In genomic region chr17:31235915-31236314, GRCm38 (mm10) we compare ENCODE assay signal across 28 mouse cellular contexts. TPM values are rescaled to one million over a fixed set of nuclear protein-coding genes. Genes with fewer than 3 reads are reported as not detected.
DNase-seq lines count a peak whose midpoint lies in the region; ATAC-seq and TF ChIP-seq lines count a peak whose summit lies in the region.
"Had no signal": no experiment of that assay in that cellular context is flagged by ENCODE, and none has a peak within 500 bp of the region (broad histone marks: within the 10 kb centered on the region; RNA-seq: fewer than 3 reads in every experiment).

No protein-coding gene starts in this region.

- no peak for DNase-seq in gastrocnemius, adult 2 months
- DNase-seq in gastrocnemius, postnatal 25 days: no peak
- DNase-seq in kidney, postnatal 0 days (ENCODE audit: low spot score): no peak
- DNase-seq in kidney, postnatal 14 days: no peak
- no peak for DNase-seq in midbrain, postnatal 0 days (ENCODE audit: low spot score)
- DNase-seq in midbrain, embryonic 10.5 days (ENCODE audit: low spot score): no peak
- DNase-seq: cerebellum, adult 2 months; gastrocnemius, postnatal 36 days; heart, postnatal 14 days; kidney, adult 11 months; kidney, postnatal 25 days; layer of hippocampus, adult 9-11 months; left cerebral cortex, postnatal 4 days; liver, embryonic 13.5 days; lung, postnatal 10 days; right cerebral cortex, postnatal 14 days had no signal

- no peaks in the 10 kb centered on the region for H3K36me3 ChIP-seq in kidney, postnatal 0 days (ENCODE audit: insufficient read depth, low read length)
- H3K36me3 ChIP-seq in midbrain, postnatal 0 days (ENCODE audit: insufficient read depth, low read length): no peaks in the 10 kb centered on the region
- no peaks in the 10 kb centered on the region for H3K36me3 ChIP-seq in midbrain, embryonic 10.5 days
- H3K36me3 ChIP-seq in forebrain, embryonic 13.5 days (ENCODE audit: poor library complexity, severe bottlenecking): no peaks in the 10 kb centered on the region
- H3K36me3 ChIP-seq: embryonic facial prominence, embryonic 10.5 days; forebrain, embryonic 12.5 days; heart, embryonic 10.5 days; hindbrain, embryonic 15.5 days; midbrain, embryonic 15.5 days; neural tube, embryonic 15.5 days; stomach, embryonic 15.5 days had no signal

- WGBS in kidney, postnatal 0 days: 96% methylated on average over 1 of the region's 1 CpGs
- WGBS in midbrain, postnatal 0 days: 92% methylated on average over 1 of the region's 1 CpGs
- 90% methylated on average over 1 of the region's 1 CpGs for WGBS in midbrain, embryonic 10.5 days
- WGBS in forebrain, embryonic 13.5 days: 100% methylated on average over 1 of the region's 1 CpGs

- 0 out of 2 replicates have a peak, but pooled peaks have one; percentile 6 for TF ChIP-seq CTCF in gastrocnemius, adult 2 months (IDR thresholded peaks at IDR 0.05)
- peak; percentile 33; the same call in 1 of the 2 replicates for TF ChIP-seq CTCF in kidney, postnatal 0 days (IDR thresholded peaks at IDR 0.05; ENCODE audit: low read depth)
- TF ChIP-seq CTCF in midbrain, postnatal 0 days (IDR thresholded peaks at IDR 0.05): peak; percentile 15; the same call in 1 of the 2 replicates

- no peaks in the 10 kb centered on the region for H3K9me3 ChIP-seq in kidney, postnatal 0 days (replicated peaks; ENCODE audit: low read length)
- no peaks in the 10 kb centered on the region for H3K9me3 ChIP-seq in midbrain, postnatal 0 days (ENCODE audit: low read length)
- H3K9me3 ChIP-seq in midbrain, embryonic 10.5 days (replicated peaks): no peaks in the 10 kb centered on the region
- H3K9me3 ChIP-seq in forebrain, embryonic 13.5 days (replicated peaks): no peaks in the 10 kb centered on the region
- H3K9me3 ChIP-seq: embryonic facial prominence, embryonic 10.5 days; forebrain, embryonic 12.5 days; heart, embryonic 10.5 days; hindbrain, embryonic 15.5 days; liver, embryonic 13.5 days; midbrain, embryonic 15.5 days; neural tube, embryonic 15.5 days; stomach, embryonic 15.5 days had no signal

- no peak overlapping the region for H3K4me2 ChIP-seq in kidney, postnatal 0 days (ENCODE audit: low read length)
- H3K4me2 ChIP-seq in midbrain, postnatal 0 days (ENCODE audit: low read depth, low read length, poor library complexity, severe bottlenecking): no peak overlapping the region
- no peak overlapping the region for H3K4me2 ChIP-seq in forebrain, embryonic 13.5 days
- H3K4me2 ChIP-seq: forebrain, embryonic 12.5 days; hindbrain, embryonic 15.5 days; liver, embryonic 13.5 days; midbrain, embryonic 15.5 days; neural tube, embryonic 15.5 days; stomach, embryonic 15.5 days had no signal

- H3K27me3 ChIP-seq in kidney, postnatal 0 days (ENCODE audit: insufficient read depth, low read length): no peaks in the 10 kb centered on the region
- H3K27me3 ChIP-seq in midbrain, postnatal 0 days (ENCODE audit: insufficient read depth, low read length): no peaks in the 10 kb centered on the region
- H3K27me3 ChIP-seq in midbrain, embryonic 10.5 days (ENCODE audit: low read depth, poor library complexity, severe bottlenecking): no peaks in the 10 kb centered on the region
- no peaks in the 10 kb centered on the region for H3K27me3 ChIP-seq in forebrain, embryonic 13.5 days
- H3K27me3 ChIP-seq: forebrain, embryonic 12.5 days; hindbrain, embryonic 15.5 days; liver, embryonic 13.5 days; megakaryocyte, embryonic 14.5 days; midbrain, embryonic 15.5 days; neural tube, embryonic 15.5 days; stomach, embryonic 15.5 days had no signal

- no peak overlapping the region for H3K9ac ChIP-seq in kidney, postnatal 0 days (ENCODE audit: low read depth, low read length)
- no peak overlapping the region for H3K9ac ChIP-seq in midbrain, postnatal 0 days (replicated peaks; ENCODE audit: low read length, poor library complexity, severe bottlenecking)
- no peak overlapping the region for H3K9ac ChIP-seq in forebrain, embryonic 13.5 days
- H3K9ac ChIP-seq: forebrain, embryonic 12.5 days; hindbrain, embryonic 15.5 days; liver, embryonic 13.5 days; midbrain, embryonic 15.5 days; neural tube, embryonic 15.5 days; stomach, embryonic 15.5 days had no signal

- ATAC-seq in kidney, postnatal 0 days (replicated peaks; ENCODE audit: low FRiP score, low read depth): no peak
- ATAC-seq in midbrain, postnatal 0 days (ENCODE audit: low FRiP score): no peak
- ATAC-seq in common myeloid progenitor, adult 5-6 weeks (replicated peaks; ENCODE audit: low read depth, poor library complexity, severe bottlenecking): 0 out of 2 replicates have a peak, but pooled peaks have one; percentile 25
- ATAC-seq in forebrain, embryonic 13.5 days: no peak
- ATAC-seq: CD4-positive, CD25-positive, alpha-beta regulatory T cell, adult 4 months; midbrain, embryonic 15.5 days had no signal

- intact Hi-C loops in gastrocnemius, adult 2 months (cut with DNase I): no loop called here

- H3K4me3 ChIP-seq in gastrocnemius, adult 2 months: no peak overlapping the region
- no peak overlapping the region for H3K4me3 ChIP-seq in kidney, postnatal 0 days (replicated peaks; ENCODE audit: low read depth, low read length)
- no peak overlapping the region for H3K4me3 ChIP-seq in midbrain, postnatal 0 days (ENCODE audit: low read depth, low read length)
- no peak overlapping the region for H3K4me3 ChIP-seq in midbrain, embryonic 10.5 days
- H3K4me3 ChIP-seq in forebrain, embryonic 13.5 days: no peak overlapping the region
- H3K4me3 ChIP-seq: embryonic facial prominence, embryonic 10.5 days; forebrain, embryonic 12.5 days; heart, embryonic 10.5 days; hindbrain, embryonic 15.5 days; left cerebral cortex, adult 2 months; liver, embryonic 13.5 days; megakaryocyte, embryonic 14.5 days; midbrain, embryonic 15.5 days; neural tube, embryonic 15.5 days; stomach, embryonic 15.5 days had no signal

- no peak overlapping the region for H3K27ac ChIP-seq in gastrocnemius, adult 2 months
- no peak overlapping the region for H3K27ac ChIP-seq in kidney, postnatal 0 days
- H3K27ac ChIP-seq in midbrain, postnatal 0 days (ENCODE audit: low read depth, low read length): no peak overlapping the region
- H3K27ac ChIP-seq in midbrain, embryonic 10.5 days (replicated peaks): no peak overlapping the region
- no peak overlapping the region for H3K27ac ChIP-seq in forebrain, embryonic 13.5 days
- H3K27ac ChIP-seq: embryonic facial prominence, embryonic 10.5 days; forebrain, embryonic 12.5 days; heart, embryonic 10.5 days; hindbrain, embryonic 15.5 days; left cerebral cortex, adult 2 months; liver, embryonic 13.5 days; midbrain, embryonic 15.5 days; neural tube, embryonic 15.5 days; stomach, embryonic 15.5 days had no signal

- no peaks in the 10 kb centered on the region for H3K4me1 ChIP-seq in kidney, postnatal 0 days (replicated peaks; ENCODE audit: insufficient read depth, low read length)
- H3K4me1 ChIP-seq in midbrain, postnatal 0 days (ENCODE audit: insufficient read depth, low read length): no peaks in the 10 kb centered on the region
- H3K4me1 ChIP-seq in midbrain, embryonic 10.5 days: peaks cover 7% of the 10 kb centered on the region
- H3K4me1 ChIP-seq in forebrain, embryonic 13.5 days: 0 out of 2 replicates have a peak, but pooled peaks cover 7% of the 10 kb centered on the region
- H3K4me1 ChIP-seq: stomach, embryonic 15.5 days had no signal

RNA-seq across cellular contexts. Expression of gene Ubash3a, which starts 28.2 kb away (rescaled TPM):
- not detected for total RNA-seq in gastrocnemius, adult 2 months (2021)
- under 1 TPM in 1 of 2 experiments, not detected in 1; 0.19 TPM for total RNA-seq in gastrocnemius, postnatal 25 days (2021)
- 0.11 and 0.14 TPM in 2 replicates for polyA plus RNA-seq in kidney, postnatal 0 days (2015; fragmentation: Nextera tagmentation; extraction: Ambion mirVana)
- total RNA-seq in midbrain, postnatal 0 days (2014; rRNA removed): not detected in 2 replicates
- polyA plus RNA-seq in midbrain, postnatal 0 days (2015; fragmentation: Nextera tagmentation; extraction: Ambion mirVana): 0.20 TPM in 1 of 2 replicates, not detected in the other
- polyA plus RNA-seq in midbrain, embryonic 10.5 days (2016; fragmentation: Nextera tagmentation; extraction: Ambion mirVana): 0.19 and 0.92 TPM in 2 replicates
- total RNA-seq in common myeloid progenitor, adult 5-6 weeks (2017): 35.5 and 37.7 TPM in 2 replicates
- 0.04 TPM in 1 of 2 replicates, not detected in the other for polyA plus RNA-seq in forebrain, embryonic 13.5 days (2015; fragmentation: Nextera tagmentation; extraction: Ambion mirVana)
- total RNA-seq: left cerebral cortex, adult 2 months; left cerebral cortex, postnatal 4 days had no signal
- polyA plus RNA-seq: cerebellum, adult 2 months; hindbrain, embryonic 15.5 days; midbrain, embryonic 15.5 days; neural tube, embryonic 15.5 days had no signal

RNA-seq across cellular contexts. Expression of gene Tmprss3, which starts 37.1 kb away (rescaled TPM):
- not detected for total RNA-seq in gastrocnemius, adult 2 months (2021)
- not detected for total RNA-seq in gastrocnemius, postnatal 25 days (2021)
- 0.05 TPM in 1 of 2 replicates, not detected in the other for polyA plus RNA-seq in kidney, postnatal 0 days (2015; fragmentation: Nextera tagmentation; extraction: Ambion mirVana)
- total RNA-seq in midbrain, postnatal 0 days (2014; rRNA removed): 0.16 TPM in 1 of 2 replicates, not detected in the other
- polyA plus RNA-seq in midbrain, postnatal 0 days (2015; fragmentation: Nextera tagmentation; extraction: Ambion mirVana): 0.10 and 0.27 TPM in 2 replicates
- not detected in 2 replicates for polyA plus RNA-seq in midbrain, embryonic 10.5 days (2016; fragmentation: Nextera tagmentation; extraction: Ambion mirVana)
- total RNA-seq in common myeloid progenitor, adult 5-6 weeks (2017): 2.9 and 4.2 TPM in 2 replicates
- polyA plus RNA-seq in forebrain, embryonic 13.5 days (2015; fragmentation: Nextera tagmentation; extraction: Ambion mirVana): not detected in 2 replicates
- total RNA-seq: gastrocnemius, postnatal 36 days; heart, postnatal 14 days; left cerebral cortex, adult 2 months; left cerebral cortex, postnatal 4 days had no signal
- polyA plus RNA-seq: embryonic facial prominence, embryonic 10.5 days; forebrain, embryonic 12.5 days; heart, embryonic 10.5 days; hindbrain, embryonic 15.5 days had no signal

RNA-seq across cellular contexts. Expression of gene Rsph1, which starts 41.3 kb away (rescaled TPM):
- total RNA-seq in gastrocnemius, adult 2 months (2021): 10 to 100 TPM in 1 of 2 experiments, 1 to 10 TPM in 1; 4.7 to 17.5 TPM
- 10 to 100 TPM in 1 of 2 experiments, 1 to 10 TPM in 1; 8.0 to 10.2 TPM for total RNA-seq in gastrocnemius, postnatal 25 days (2021)
- 1.3 and 2.2 TPM in 2 replicates for polyA plus RNA-seq in kidney, postnatal 0 days (2015; fragmentation: Nextera tagmentation; extraction: Ambion mirVana)
- total RNA-seq in midbrain, postnatal 0 days (2014; rRNA removed): 2.8 and 3.5 TPM in 2 replicates
- polyA plus RNA-seq in midbrain, postnatal 0 days (2015; fragmentation: Nextera tagmentation; extraction: Ambion mirVana): 6.0 and 8.5 TPM in 2 replicates
- 1.7 and 2.5 TPM in 2 replicates for polyA plus RNA-seq in midbrain, embryonic 10.5 days (2016; fragmentation: Nextera tagmentation; extraction: Ambion mirVana)
- not detected in 2 replicates for total RNA-seq in common myeloid progenitor, adult 5-6 weeks (2017)
- polyA plus RNA-seq in forebrain, embryonic 13.5 days (2015; fragmentation: Nextera tagmentation; extraction: Ambion mirVana): 4.0 and 5.2 TPM in 2 replicates

RNA-seq across cellular contexts. Expression of gene Slc37a1, which starts 50.7 kb away (rescaled TPM):
- 1 to 10 TPM; 3.0 to 4.2 TPM for total RNA-seq in gastrocnemius, adult 2 months (2021)
- 1 to 10 TPM; 3.0 to 5.2 TPM for total RNA-seq in gastrocnemius, postnatal 25 days (2021)
- 2.8 and 3.9 TPM in 2 replicates for polyA plus RNA-seq in kidney, postnatal 0 days (2015; fragmentation: Nextera tagmentation; extraction: Ambion mirVana)
- 11.0 and 12.7 TPM in 2 replicates for total RNA-seq in midbrain, postnatal 0 days (2014; rRNA removed)
- 6.9 and 7.6 TPM in 2 replicates for polyA plus RNA-seq in midbrain, postnatal 0 days (2015; fragmentation: Nextera tagmentation; extraction: Ambion mirVana)
- 6.4 and 6.9 TPM in 2 replicates for polyA plus RNA-seq in midbrain, embryonic 10.5 days (2016; fragmentation: Nextera tagmentation; extraction: Ambion mirVana)
- 9.4 and 10.7 TPM in 2 replicates for total RNA-seq in common myeloid progenitor, adult 5-6 weeks (2017)
- polyA plus RNA-seq in forebrain, embryonic 13.5 days (2015; fragmentation: Nextera tagmentation; extraction: Ambion mirVana): 10.4 and 11.4 TPM in 2 replicates

Comparison
In these comparisons a context has a peak if more than half of its experiments do, and no peak if none do; other contexts are left out.
1. RNA of gene Ubash3a, which starts 28.2 kb away (total RNA-seq): 35.5 to 37.7 TPM in common myeloid progenitor, adult 5-6 weeks; 0.19 TPM in gastrocnemius, postnatal 25 days, not detected in midbrain, postnatal 0 days and not detected in gastrocnemius, adult 2 months; every median in the first group is over 10 times any median in the second.
2. Peak in every context shown above with its lines, with median percentiles within 50 percentile points of each other: CTCF ChIP-seq.